Mouse (Mus musculus) v-Abl transformed pro-B cells (cell line): ENCODE measurements around the gene Olfr787.

Source experiments
- in situ Hi-C, 2 experiments: fragments of 400-800 bp; cut with MboI; formaldehyde crosslinking; loops; one replicate each; pipeline ENCODE4 v1.15.1; 2025; ENCODE audit not compliant: unreplicated experiment in 2 of 2

Gene Olfr787

GRCm38 (mm10) chr10:129461562-129461961 lies at the start of gene Olfr787:
Olfr787 (plus strand) TSS chr10:129461862.
- in situ Hi-C loops = no loop called here

GRCm38 (mm10) chr10:129427006-129427405 lies 34.7 kb upstream of the Olfr787 start, which contains the start of gene Olfr786:
Olfr786 (plus strand) TSS chr10:129427306.
- in situ Hi-C loops = no loop called here

GRCm38 (mm10) chr10:129470698-129471097 lies 9.0 kb downstream of the Olfr787 start, which contains the start of gene Olfr788:
Olfr788 (plus strand) TSS chr10:129470998.
- in situ Hi-C loops = no loop called here

- in situ Hi-C loops = no loop called here
These were observed 11.6 kb downstream of the Olfr787 start for GRCm38 (mm10) chr10:129473256-129473655.

GRCm38 (mm10) chr10:129473723-129474122 lies 12.1 kb downstream of the Olfr787 start:
- in situ Hi-C loops = no loop called here

GRCm38 (mm10) chr10:129484452-129484851 lies 22.8 kb downstream of the Olfr787 start, which contains the start of gene Olfr789:
Olfr789 (plus strand) TSS chr10:129484752.
- in situ Hi-C loops = no loop called here

- in situ Hi-C loops = no loop called here
These were observed 28.4 kb downstream of the Olfr787 start for GRCm38 (mm10) chr10:129490101-129490500.

GRCm38 (mm10) chr10:129498192-129498591 lies 36.5 kb downstream of the Olfr787 start, which contains the start of gene Olfr790:
Olfr790 (plus strand) TSS chr10:129498492.
- in situ Hi-C loops = no loop called here
